ENCODE assay signal across 17 mouse cellular contexts in genomic region chr6:106503961-106504360, GRCm38 (mm10).
A peak's percentile ranks its signal among the peaks of the same experiment; 100 is the strongest.
DNase-seq lines count a peak whose midpoint lies in the region; ATAC-seq and TF ChIP-seq lines count a peak whose summit lies in the region.
"Had no signal": no experiment of that assay in that cellular context is flagged by ENCODE, and none has a peak within 500 bp of the region (broad histone marks: within the 10 kb centered on the region; RNA-seq: fewer than 3 reads in every experiment).

No protein-coding gene starts in this region.

- no peak overlapping the region for H3K4me3 ChIP-seq in forebrain, postnatal 0 days (ENCODE audit: low read depth, low read length)
- H3K4me3 ChIP-seq in heart, embryonic 10.5 days, result no peak overlapping the region
- H3K4me3 ChIP-seq: heart, adult 2 months; limb, embryonic 13.5 days; myocyte had no signal

- no peak for TF ChIP-seq CTCF in forebrain, postnatal 0 days (IDR thresholded peaks at IDR 0.05; ENCODE audit: low read depth)

- intact Hi-C loops in left cerebral cortex, postnatal 4 days (cut with DNase I), result no loop called here

- no peaks in the 10 kb centered on the region for H3K9me3 ChIP-seq in forebrain, postnatal 0 days (ENCODE audit: low read length)
- H3K9me3 ChIP-seq in heart, embryonic 10.5 days, result no peaks in the 10 kb centered on the region
- H3K9me3 ChIP-seq: G1E; limb, embryonic 13.5 days had no signal

- 30% methylated on average over 9 of the region's 9 CpGs for WGBS in forebrain, postnatal 0 days
- 73% methylated on average over 9 of the region's 9 CpGs for WGBS in heart, embryonic 10.5 days

- no peaks in the 10 kb centered on the region for H3K4me1 ChIP-seq in forebrain, postnatal 0 days (ENCODE audit: insufficient read depth)
- no peaks in the 10 kb centered on the region for H3K4me1 ChIP-seq in heart, embryonic 10.5 days
- H3K4me1 ChIP-seq: limb, embryonic 13.5 days had no signal

- no peaks in the 10 kb centered on the region for H3K27me3 ChIP-seq in forebrain, postnatal 0 days (ENCODE audit: insufficient read depth, low read length)
- no peaks in the 10 kb centered on the region for H3K27me3 ChIP-seq in heart, embryonic 10.5 days (ENCODE audit: insufficient read depth, poor library complexity, severe bottlenecking)
- H3K27me3 ChIP-seq: limb, embryonic 13.5 days had no signal

- no peaks in the 10 kb centered on the region for H3K36me3 ChIP-seq in forebrain, postnatal 0 days (ENCODE audit: insufficient read depth)
- no peaks in the 10 kb centered on the region for H3K36me3 ChIP-seq in heart, embryonic 10.5 days
- H3K36me3 ChIP-seq: G1E; limb, embryonic 13.5 days had no signal

- ATAC-seq in forebrain, postnatal 0 days, result peak; percentile 68
- ATAC-seq: intestine, embryonic 16.5 days had no signal

- H3K4me2 ChIP-seq in forebrain, postnatal 0 days (ENCODE audit: low read depth), result no peak overlapping the region
- H3K4me2 ChIP-seq: limb, embryonic 13.5 days had no signal

- H3K27ac ChIP-seq in forebrain, postnatal 0 days (ENCODE audit: low read depth, low read length), result no peak overlapping the region
- no peak overlapping the region for H3K27ac ChIP-seq in heart, embryonic 10.5 days
- H3K27ac ChIP-seq: heart, adult 2 months; limb, embryonic 13.5 days had no signal

- DNase-seq in left cerebral cortex, adult 11 months (ENCODE audit: low spot score), result peak; percentile 32
- no peak for DNase-seq in left cerebral cortex, postnatal 4 days
- peak; percentile 41 for DNase-seq in forebrain, postnatal 0 days
- DNase-seq in left cerebral cortex, adult 9 months (ENCODE audit: low spot score in 2 of 2), result peak; percentile 48 to 69
- DNase-seq in right cerebral cortex, adult 2 months (ENCODE audit: low spot score in 2 of 2), result peak; percentile 64 to 70
- DNase-seq in ovary, postnatal 36 days (ENCODE audit: low spot score), result no peak
- DNase-seq in yolk sac, embryonic 10.5 days (ENCODE audit: low spot score), result no peak
- no peak for DNase-seq in heart, embryonic 10.5 days (ENCODE audit: low spot score)
- DNase-seq: cerebellum, postnatal 10 days; heart, adult 2 months; heart, postnatal 4 days; kidney, postnatal 10 days; lung, adult 2 months had no signal

- no peak overlapping the region for H3K9ac ChIP-seq in forebrain, postnatal 0 days
- H3K9ac ChIP-seq: limb, embryonic 13.5 days had no signal

Comparison
In these comparisons a context has a peak if more than half of its experiments do, and no peak if none do; other contexts are left out.
1. DNase-seq: peak in left cerebral cortex, adult 11 months (single experiment), forebrain, postnatal 0 days (single experiment), left cerebral cortex, adult 9 months (2 of 2) and right cerebral cortex, adult 2 months (2 of 2); none in left cerebral cortex, postnatal 4 days (single experiment), ovary, postnatal 36 days (single experiment), yolk sac, embryonic 10.5 days (single experiment) and heart, embryonic 10.5 days (single experiment).